Mouse (Mus musculus): ENCODE measurements around the gene Jund. TPM values are rescaled to one million over a fixed set of nuclear protein-coding genes. Genes with fewer than 3 reads are reported as not detected.

Gene Jund
- polyA plus RNA-seq, 1 experiment from 2014 or later: 376 TPM

GRCm38 (mm10) chr8:70658897-70659603, 39.7 kb upstream of the Jund start:
- in situ Hi-C loops (cut with MboI; ENCODE audit: low pct_unique_long_range_greater_than_20kb): no loop called here
- TF ChIP-seq CTCF (IDR thresholded peaks at IDR 0.05): no peak
- peak; percentile 10 for ATAC-seq
- ChIA-PET CTCF (interaction anchor here (1.0 to 1.8 kb wide), 4 partner anchors 9 to 44 kb away, joined by 3 to 4 read pairs (median 4); partner anchors contain the start of gene Lsm4), POLR2A (interaction anchor here (0.7 to 2.2 kb wide), 4 partner anchors 22 to 48 kb away, joined by 3 to 9 read pairs (median 4); no protein-coding TSS in a partner anchor)
- H3K27me3 ChIP-seq: no peaks in the 10 kb centered on the region
- DNase-seq (ENCODE audit: low read depth, low spot score): no peak

- H3K27me3 ChIP-seq: no peaks in the 10 kb centered on the region
- ChIA-PET POLR2A (interaction anchor here (0.7 to 2.2 kb wide), 5 partner anchors 10 to 48 kb away, joined by 3 to 9 read pairs (median 4); no protein-coding TSS in a partner anchor), CTCF (interaction anchor here (1.0 to 1.8 kb wide), 3 partner anchors 9 to 14 kb away, joined by 3 to 4 read pairs (median 4); partner anchors contain the start of gene Lsm4)
- in situ Hi-C loops (cut with MboI; ENCODE audit: low pct_unique_long_range_greater_than_20kb): loop anchor here (10.0 kb wide), 1 partner anchor 45 kb away; the partner anchor contains the start of gene Lrrc25
- DNase-seq (ENCODE audit: low read depth, low spot score) (no peak), ATAC-seq (peak; percentile 71)
- no peak for TF ChIP-seq CTCF (IDR thresholded peaks at IDR 0.05)
These were observed 39.0 kb upstream of the Jund start for GRCm38 (mm10) chr8:70659604-70660272.

DNA sequence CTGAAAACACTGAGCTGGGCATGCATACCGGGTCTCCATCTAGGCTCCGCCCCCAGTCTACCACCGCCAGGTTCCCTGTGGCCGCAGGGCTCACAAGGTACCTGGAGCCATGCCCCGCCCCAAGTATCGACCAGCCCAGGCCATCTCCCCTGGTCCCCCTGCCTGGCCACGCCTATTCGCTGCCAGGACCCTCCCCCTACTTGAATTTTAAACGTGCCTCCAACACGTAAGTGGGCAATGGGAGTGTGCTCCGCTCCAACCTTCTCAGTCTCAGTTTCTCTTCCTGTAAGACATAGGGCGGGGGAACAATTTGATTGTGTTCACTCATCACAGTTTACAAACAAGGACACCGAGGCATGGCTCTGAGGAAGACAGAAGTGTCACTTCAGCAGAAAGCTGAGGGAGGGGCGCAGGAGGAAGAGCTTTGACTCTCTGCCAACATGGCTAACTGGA, 38.5 kb upstream of the Jund start, which contains the start of gene Pgpep1:
Gene Pgpep1, minus strand, starts transcription at position 116 of the 453 bp plus-strand sequence.
- H3K27me3 ChIP-seq: no peaks in the 10 kb centered on the region
- no peak for DNase-seq (ENCODE audit: low read depth, low spot score)
- in situ Hi-C loops (cut with MboI; ENCODE audit: low pct_unique_long_range_greater_than_20kb): loop anchor here (10.0 kb wide), 1 partner anchor 45 kb away; the partner anchor contains the start of gene Lrrc25
- no peak for ATAC-seq
- ChIA-PET POLR2A (interaction anchor here (0.7 to 1.3 kb wide), 3 partner anchors 10 to 29 kb away, joined by 3 to 8 read pairs (median 4); no protein-coding TSS in a partner anchor), CTCF (interaction anchor here (1.4 to 1.8 kb wide), 2 partner anchors 10 to 41 kb away, joined by 3 to 4 read pairs; no protein-coding TSS in a partner anchor)
- TF ChIP-seq CTCF (IDR thresholded peaks at IDR 0.05): no peak

DNA sequence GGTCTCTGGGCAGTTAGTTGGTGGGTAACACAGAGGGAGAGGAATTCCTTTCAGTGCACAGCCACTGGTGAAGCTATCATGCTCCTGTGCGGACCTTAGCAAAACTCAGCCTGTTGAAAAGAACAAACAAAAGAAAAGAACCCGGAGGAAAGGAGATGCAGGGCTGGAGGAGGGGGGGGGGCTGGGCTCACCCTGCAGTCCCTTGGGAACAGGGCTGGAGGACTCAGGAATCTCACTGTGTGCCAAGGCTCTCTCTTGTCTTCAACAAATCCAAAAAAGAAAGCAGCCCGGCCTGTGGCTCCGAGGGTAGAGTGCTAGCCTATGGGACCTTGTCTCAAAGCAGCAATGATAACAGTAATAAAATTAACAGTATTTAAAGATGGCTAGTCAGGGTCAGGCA, 35.1 kb upstream of the Jund start:
- POLR2A ChIA-PET: no interaction called here
- CTCF ChIA-PET: no interaction called here

DNA sequence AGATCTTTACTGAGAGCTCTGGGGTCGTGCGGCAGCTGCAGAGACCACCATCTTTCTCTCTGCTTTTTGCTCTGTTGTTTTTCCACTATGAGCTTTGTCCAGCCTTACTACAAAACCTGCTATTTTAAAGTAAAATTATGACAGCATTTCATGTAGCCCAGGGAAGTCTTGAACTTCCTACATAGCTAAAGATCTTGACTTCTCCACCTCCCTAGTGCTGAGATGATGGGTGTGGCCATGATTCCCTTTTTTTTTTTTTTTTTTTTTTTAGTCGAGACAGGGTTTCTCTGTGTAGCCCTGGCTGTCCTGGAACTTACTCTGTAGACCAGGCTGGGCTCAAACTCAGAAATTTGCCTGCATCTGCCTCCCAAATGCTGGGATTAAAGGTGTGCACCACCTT, 34.1 kb upstream of the Jund start:
- POLR2A ChIA-PET: no interaction called here
- CTCF ChIA-PET: no interaction called here
- ATAC-seq (no peak), DNase-seq (ENCODE audit: low read depth, low spot score) (no peak)
- H3K27me3 ChIP-seq: no peaks in the 10 kb centered on the region
- in situ Hi-C loops (cut with MboI; ENCODE audit: low pct_unique_long_range_greater_than_20kb): loop anchor here (10.0 kb wide), 1 partner anchor 50 kb away; the partner anchor contains the start of gene Lrrc25
- no peak for TF ChIP-seq CTCF (IDR thresholded peaks at IDR 0.05)

More for the DNA sequence above, 35.1 kb upstream of the Jund start:
- DNase-seq (ENCODE audit: low read depth, low spot score): no peak
- in situ Hi-C loops (cut with MboI; ENCODE audit: low pct_unique_long_range_greater_than_20kb): loop anchor here (10.0 kb wide), 1 partner anchor 49 kb away; the partner anchor contains the start of gene Lrrc25
- TF ChIP-seq CTCF (IDR thresholded peaks at IDR 0.05): no peak
- no peaks in the 10 kb centered on the region for H3K27me3 ChIP-seq
- ATAC-seq: no peak

DNA sequence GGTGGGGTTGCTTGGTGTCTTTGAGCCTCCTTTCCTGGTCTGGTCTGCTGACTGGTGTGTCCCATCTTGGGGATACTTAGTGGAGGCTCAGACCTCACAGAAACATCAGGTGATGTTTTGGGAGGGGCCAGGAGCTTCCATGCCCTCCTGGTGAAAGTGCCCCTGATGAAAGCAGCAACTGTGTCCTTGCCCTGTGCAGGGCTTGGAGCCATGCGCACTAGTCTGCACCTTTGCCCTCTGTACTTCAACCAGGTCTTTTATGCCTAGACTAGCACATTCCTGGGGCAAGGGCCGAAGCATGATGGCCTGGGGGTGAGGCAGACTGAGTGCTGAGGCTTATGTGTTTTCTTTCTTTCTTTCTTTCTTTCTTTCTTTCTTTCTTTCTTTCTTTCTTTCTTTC, 33.1 kb upstream of the Jund start:
- POLR2A ChIA-PET: no interaction called here
- CTCF ChIA-PET: no interaction called here
- DNase-seq (ENCODE audit: low read depth, low spot score): no peak
- in situ Hi-C loops (cut with MboI; ENCODE audit: low pct_unique_long_range_greater_than_20kb): loop anchor here (10.0 kb wide), 1 partner anchor 51 kb away; the partner anchor contains the start of gene Lrrc25
- H3K27me3 ChIP-seq: no peaks in the 10 kb centered on the region
- TF ChIP-seq CTCF (IDR thresholded peaks at IDR 0.05): no peak
- ATAC-seq: no peak

GRCm38 (mm10) chr8:70667071-70667470, 31.7 kb upstream of the Jund start:
- TF ChIP-seq CTCF (IDR thresholded peaks at IDR 0.05): no peak
- H3K27me3 ChIP-seq: no peaks in the 10 kb centered on the region
- POLR2A ChIA-PET: interaction anchor here (0.9 kb wide), 1 partner anchor 37 kb away, joined by 5 read pairs; no protein-coding TSS in a partner anchor
- DNase-seq (ENCODE audit: low read depth, low spot score): no peak
- CTCF ChIA-PET: no interaction called here
- in situ Hi-C loops (cut with MboI; ENCODE audit: low pct_unique_long_range_greater_than_20kb): loop anchor here (10.0 kb wide), 1 partner anchor 52 kb away; the partner anchor contains the start of gene Lrrc25
- ATAC-seq: no peak

DNA sequence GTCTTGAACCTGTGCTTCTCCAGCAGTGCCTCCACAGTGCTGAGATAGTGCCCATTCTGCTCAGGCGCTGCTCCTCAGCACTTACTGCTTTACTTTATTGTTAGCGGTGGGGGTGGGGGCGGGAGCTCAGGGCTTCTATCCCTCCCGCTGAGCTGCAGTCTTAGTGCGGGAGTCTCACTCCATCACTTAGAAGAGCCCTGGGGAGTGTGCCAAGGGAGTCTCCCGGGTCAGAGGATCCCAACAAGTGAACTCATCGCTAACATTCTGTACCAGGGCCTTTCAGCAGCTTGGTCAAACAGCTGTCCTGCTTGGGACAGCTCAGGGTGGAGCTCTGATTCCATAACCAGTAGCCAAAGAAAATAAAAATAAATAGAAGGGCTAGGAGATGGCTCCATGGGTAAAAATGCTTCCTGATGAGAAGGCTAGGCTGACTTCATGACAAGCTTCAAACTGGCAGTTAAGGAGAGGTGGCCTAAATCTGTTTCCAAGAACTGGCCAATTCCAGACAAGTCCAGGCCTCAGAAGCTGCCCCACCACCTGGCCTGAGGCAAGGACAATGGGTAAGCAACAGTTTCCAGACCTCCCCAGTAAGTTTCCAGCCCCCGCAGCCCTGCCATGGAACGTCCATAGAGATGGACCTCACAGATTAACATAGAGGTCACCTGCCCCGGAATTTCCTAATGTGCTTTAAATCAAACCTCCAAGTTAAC, 27.0 kb upstream of the Jund start:
- ATAC-seq (no peak), DNase-seq (ENCODE audit: low read depth, low spot score) (no peak)
- TF ChIP-seq CTCF (IDR thresholded peaks at IDR 0.05): no peak
- H3K27me3 ChIP-seq: no peaks in the 10 kb centered on the region
- in situ Hi-C loops (cut with MboI; ENCODE audit: low pct_unique_long_range_greater_than_20kb): loop anchor here (5.0 kb wide), 1 partner anchor 41 kb away; no protein-coding TSS in a partner anchor
- CTCF ChIA-PET: interaction anchor here (0.8 to 4.0 kb wide), 8 partner anchors 9 to 48 kb away, joined by 3 to 45 read pairs (median 4); partner anchors contain the start of genes Gm3336 and Jund
- POLR2A ChIA-PET: interaction anchor here (3.8 to 4.5 kb wide), 2 partner anchors 27 to 30 kb away, joined by 26 to 31 read pairs; partner anchors contain the start of genes Iqcn and Jund

DNA sequence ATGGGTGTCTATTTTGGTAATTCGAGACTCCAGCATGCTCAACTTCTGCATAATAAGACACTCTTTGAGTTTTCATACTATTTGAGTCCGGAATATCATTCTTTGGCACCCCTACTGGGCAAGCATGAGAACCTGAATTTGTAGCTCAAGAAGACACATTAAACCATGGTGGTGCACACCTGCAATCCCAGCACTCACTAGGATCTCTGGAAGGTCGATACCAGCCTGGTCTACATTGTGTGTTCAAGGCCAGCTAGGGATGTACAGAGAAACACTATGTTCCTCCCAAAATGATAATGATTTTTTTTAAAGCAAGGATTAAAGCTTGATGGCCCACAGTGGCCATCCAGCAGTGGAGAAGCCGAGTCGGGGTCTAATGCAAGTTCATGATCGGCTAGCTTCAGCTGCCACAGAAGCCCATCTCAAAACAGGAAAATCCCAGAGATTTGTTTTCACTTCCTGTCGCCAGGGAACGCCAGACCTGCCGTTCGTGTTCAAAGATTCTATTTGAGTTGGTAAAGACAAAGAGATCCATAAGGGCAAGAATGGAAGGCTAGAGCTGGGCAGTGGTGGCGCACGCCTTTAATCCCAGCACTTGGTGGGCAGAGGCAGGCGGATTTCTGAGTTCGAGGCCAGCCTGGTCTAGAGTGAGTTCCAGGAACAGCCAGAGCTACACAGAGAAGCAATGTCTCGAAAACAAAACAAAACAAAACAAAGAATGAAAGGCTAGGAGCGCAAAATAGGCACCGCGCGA, 26.2 kb upstream of the Jund start:
- ATAC-seq: no peak
- CTCF ChIA-PET: interaction anchor here (0.6 to 4.0 kb wide), 12 partner anchors 11 to 864 kb away, joined by 3 to 45 read pairs (median 4); partner anchors contain the start of genes Gm3336 and Jund
- TF ChIP-seq CTCF (IDR thresholded peaks at IDR 0.05): no peak
- DNase-seq (ENCODE audit: low read depth, low spot score): no peak
- no peaks in the 10 kb centered on the region for H3K27me3 ChIP-seq
- POLR2A ChIA-PET: interaction anchor here (3.8 to 4.5 kb wide), 2 partner anchors 26 to 30 kb away, joined by 26 to 31 read pairs; partner anchors contain the start of genes Iqcn and Jund
- in situ Hi-C loops (cut with MboI; ENCODE audit: low pct_unique_long_range_greater_than_20kb): loop anchor here (5.0 kb wide), 1 partner anchor 40 kb away; no protein-coding TSS in a partner anchor

Data from Patski (cell line).